In genomic region chr16:43334411-43335150, GRCm38 (mm10) we compare ENCODE assay signal across 9 mouse cellular contexts.
DNase-seq lines count a peak whose midpoint lies in the region; ATAC-seq and TF ChIP-seq lines count a peak whose summit lies in the region.
"Had no signal": no experiment of that assay in that cellular context is flagged by ENCODE, and none has a peak within 500 bp of the region (broad histone marks: within the 10 kb centered on the region; RNA-seq: fewer than 3 reads in every experiment).

No protein-coding gene starts in this region.

- H3K36me3 ChIP-seq in limb, embryonic 12.5 days, result no peaks in the 10 kb centered on the region
- no peaks in the 10 kb centered on the region for H3K36me3 ChIP-seq in limb, embryonic 10.5 days
- H3K36me3 ChIP-seq in heart, adult 2 months (ENCODE audit: control insufficient read depth, insufficient read depth, low read length), result peaks cover 21% of the 10 kb centered on the region

- H3K27ac ChIP-seq in limb, embryonic 12.5 days, result peak overlapping the region; percentile 67; the same call in 1 of the 2 replicates
- no peak overlapping the region for H3K27ac ChIP-seq in limb, embryonic 10.5 days
- H3K27ac ChIP-seq in heart, adult 2 months, result peak overlapping the region; percentile 90

- H3K27me3 ChIP-seq in limb, embryonic 12.5 days, result no peaks in the 10 kb centered on the region
- H3K27me3 ChIP-seq in limb, embryonic 10.5 days (ENCODE audit: low read depth, poor library complexity, severe bottlenecking), result no peaks in the 10 kb centered on the region
- H3K27me3 ChIP-seq in heart, adult 2 months (ENCODE audit: control insufficient read depth, insufficient read depth, low read length), result no peaks in the 10 kb centered on the region
- H3K27me3 ChIP-seq: Patski had no signal

- no peak for DNase-seq in limb, embryonic 10.5 days (ENCODE audit: low spot score)
- DNase-seq in cerebellum, postnatal 36 days, result peak; percentile 39 to 42
- peak; percentile 52 to 56 for DNase-seq in heart, adult 2 months
- peak; percentile 69 for DNase-seq in kidney, postnatal 10 days
- DNase-seq in ovary, postnatal 36 days (ENCODE audit: low spot score), result peak; percentile 25
- no peak for DNase-seq in urinary bladder, postnatal 25 days (ENCODE audit: low spot score)

- peaks cover 19% of the 10 kb centered on the region; the same call in 1 of the 2 replicates for H3K4me1 ChIP-seq in limb, embryonic 12.5 days (replicated peaks)
- H3K4me1 ChIP-seq in limb, embryonic 10.5 days, result peaks cover 12% of the 10 kb centered on the region; the same call in 1 of the 2 replicates
- peaks cover 10% of the 10 kb centered on the region for H3K4me1 ChIP-seq in heart, adult 2 months (ENCODE audit: control insufficient read depth, insufficient read depth, low read length)

- H3K79me2 ChIP-seq in heart, adult 2 months (replicated peaks; ENCODE audit: control insufficient read depth, insufficient read depth, low read length), result no peaks in the 10 kb centered on the region

- 50% methylated on average over 11 of the region's 11 CpGs for WGBS in limb, embryonic 12.5 days
- 63% methylated on average over 11 of the region's 11 CpGs for WGBS in limb, embryonic 10.5 days
- 15% methylated on average over 11 of the region's 11 CpGs for WGBS in heart, adult 2 months

- no peak for TF ChIP-seq POLR2A in heart, adult 2 months (IDR thresholded peaks at IDR 0.05; ENCODE audit: insufficient read depth, low read depth, low read length)

- H3K4me3 ChIP-seq in limb, embryonic 12.5 days (replicated peaks), result no peak overlapping the region
- no peak overlapping the region for H3K4me3 ChIP-seq in limb, embryonic 10.5 days
- H3K4me3 ChIP-seq in heart, adult 2 months, result peak overlapping the region; percentile 32; the same call in 1 of the 2 replicates

- H3K9ac ChIP-seq in limb, embryonic 12.5 days (replicated peaks), result no peak overlapping the region
- 0 out of 2 replicates have a peak overlapping the region, but pooled peaks have one; percentile 44 for H3K9ac ChIP-seq in heart, adult 2 months (ENCODE audit: low read depth, low read length)

- intact Hi-C loops in heart, adult 2 months (cut with DNase I), result loop anchor here (1.0 to 5.0 kb wide), 3 partner anchors 29 to 82 kb away; no protein-coding TSS in a partner anchor

- TF ChIP-seq CTCF in heart, adult 2 months (IDR thresholded peaks at IDR 0.05), result no peak

- no peak overlapping the region for H3K4me2 ChIP-seq in limb, embryonic 12.5 days

- TF ChIP-seq EP300 in heart, adult 2 months (IDR thresholded peaks at IDR 0.05; ENCODE audit: insufficient read depth, low read depth, low read length), result no peak

- ATAC-seq in limb, embryonic 12.5 days (ENCODE audit: insufficient number of reproducible peaks, insufficient read depth, low FRiP score, low TSS enrichment, low read depth), result no peak
- ATAC-seq in granulocyte monocyte progenitor cell, adult 5-6 weeks (replicated peaks; ENCODE audit: poor library complexity, severe bottlenecking), result no peak; the same call in 1 of the 2 replicates
- ATAC-seq: Patski had no signal

- no peaks in the 10 kb centered on the region for H3K9me3 ChIP-seq in limb, embryonic 12.5 days
- no peaks in the 10 kb centered on the region for H3K9me3 ChIP-seq in limb, embryonic 10.5 days (replicated peaks)

Comparison
In these comparisons a context has a peak if more than half of its experiments do, and no peak if none do; other contexts are left out.
1. DNase-seq: peak in cerebellum, postnatal 36 days (2 of 2), heart, adult 2 months (2 of 2), kidney, postnatal 10 days (single experiment) and ovary, postnatal 36 days (single experiment); none in limb, embryonic 10.5 days (single experiment) and urinary bladder, postnatal 25 days (single experiment).